Mouse (Mus musculus) telencephalon, adult 2 months (tissue): ENCODE measurements at regions not wholly inside any gene's neighbourhood (a gene's known extent, or its start where the extent isn't known, plus 50 kb on each side); places are given as distances from the start of the nearest gene placed in this dataset.
"Not testable (repeated sequence)": the region's sequence is repeated elsewhere in the genome, so short reads cannot be mapped to it uniquely, and the experiment has no call there.

ENCODE experiments used
- DNase-seq: peaks from one replicate; pipeline ENCODE4 v3.0.0-alpha.2; 2011; ENCODE audit warnings: low read depth, low spot score

DNA sequence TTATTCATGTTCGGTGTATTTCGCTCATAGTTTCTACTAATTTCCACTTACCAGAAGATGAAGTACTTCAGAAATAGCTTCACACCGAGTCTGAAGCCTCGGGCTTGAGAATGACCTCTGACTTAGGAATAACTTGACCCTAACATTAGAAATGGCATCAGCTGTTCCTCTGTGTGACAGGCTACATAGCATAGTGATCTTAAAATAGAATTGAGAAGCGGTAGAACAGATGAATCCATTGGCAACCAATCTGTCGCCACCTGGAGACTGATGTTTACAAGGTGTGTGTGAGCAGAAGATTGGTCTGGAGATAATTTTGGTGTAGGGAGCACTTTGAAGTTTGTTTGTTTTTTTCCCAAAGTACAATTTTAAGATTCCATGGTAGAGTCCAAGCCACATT, 60.9 kb upstream of the Ahi1 start:
- DNase-seq, result no peak

DNA sequence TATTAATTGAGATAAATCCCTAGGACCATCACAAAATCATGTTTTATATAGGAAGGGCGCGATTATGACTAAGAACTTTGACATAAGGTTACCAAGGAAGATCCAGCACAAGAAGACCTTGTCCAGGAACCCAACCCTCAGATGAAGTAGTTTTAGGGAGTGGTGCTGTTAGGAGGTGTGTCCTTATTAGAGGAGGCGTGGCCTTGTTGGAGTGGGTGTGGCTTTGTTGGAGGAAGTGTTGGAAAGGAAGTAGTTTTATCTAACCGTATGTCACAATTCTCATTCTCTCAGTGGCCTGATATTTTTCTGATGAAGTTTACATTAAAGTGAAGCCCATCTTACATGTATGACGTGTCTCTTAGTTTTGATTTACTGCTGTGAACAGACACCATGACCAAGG, 68.7 kb upstream of the Ahi1 start:
- no peak for DNase-seq

DNA sequence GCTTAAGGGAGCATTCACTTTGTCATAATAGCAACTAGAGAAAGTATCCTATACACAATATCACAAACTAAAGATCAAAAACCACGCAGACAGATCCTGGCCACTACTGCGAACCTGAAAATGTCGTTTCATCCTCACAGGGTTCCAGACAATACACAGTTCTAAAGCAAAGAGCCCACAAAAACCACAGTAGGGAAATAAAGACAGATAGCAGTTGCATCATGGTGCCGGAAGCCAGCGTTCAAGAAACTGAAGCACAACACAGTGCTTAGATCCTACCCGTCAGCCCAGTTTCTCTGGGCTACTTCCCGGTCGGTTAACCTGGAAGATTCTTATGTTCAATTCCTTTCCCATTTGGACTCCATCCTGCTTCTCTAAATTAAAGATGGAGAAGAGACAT, 69.7 kb upstream of the Ahi1 start:
- DNase-seq, result no peak

DNA sequence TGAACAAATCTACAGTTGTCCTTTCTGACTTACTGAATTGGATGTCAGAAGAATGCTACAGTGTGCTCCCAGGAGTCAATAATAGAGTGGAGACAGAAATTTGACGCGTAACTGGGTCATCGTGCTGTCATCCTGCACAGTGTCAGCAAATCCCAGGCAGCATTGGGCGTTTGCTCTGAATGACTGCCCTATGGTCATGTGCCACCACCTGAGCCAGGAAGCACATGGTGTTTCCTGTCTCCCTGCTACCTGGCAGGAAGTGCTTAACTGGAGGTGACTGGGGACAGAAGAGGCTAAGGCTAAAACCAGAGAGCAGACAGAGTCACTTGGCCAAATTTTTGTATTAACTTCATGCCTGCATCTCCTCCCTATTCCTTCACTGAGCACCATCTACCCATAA, 72.1 kb upstream of the Ahi1 start:
- DNase-seq, result no peak

DNA sequence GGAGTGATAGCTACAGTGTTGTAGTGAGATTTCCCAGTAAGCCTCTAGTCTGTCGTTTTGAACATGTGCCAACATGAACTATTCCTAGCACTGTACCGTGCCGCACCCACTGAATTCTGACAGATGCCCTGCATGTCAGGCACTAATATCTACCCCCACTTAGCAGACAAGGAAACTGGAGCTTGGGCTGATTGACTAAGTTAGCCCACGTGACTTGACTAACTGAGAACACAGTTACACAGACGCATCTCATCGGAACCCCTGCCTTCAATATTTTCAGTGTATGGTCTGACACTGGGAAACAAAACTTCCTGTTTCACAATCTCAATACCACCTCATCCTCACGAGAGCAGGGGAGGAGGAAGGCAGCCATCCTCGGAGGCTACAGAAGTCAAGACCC, 72.9 kb upstream of the Ahi1 start:
- DNase-seq, result no peak

DNA sequence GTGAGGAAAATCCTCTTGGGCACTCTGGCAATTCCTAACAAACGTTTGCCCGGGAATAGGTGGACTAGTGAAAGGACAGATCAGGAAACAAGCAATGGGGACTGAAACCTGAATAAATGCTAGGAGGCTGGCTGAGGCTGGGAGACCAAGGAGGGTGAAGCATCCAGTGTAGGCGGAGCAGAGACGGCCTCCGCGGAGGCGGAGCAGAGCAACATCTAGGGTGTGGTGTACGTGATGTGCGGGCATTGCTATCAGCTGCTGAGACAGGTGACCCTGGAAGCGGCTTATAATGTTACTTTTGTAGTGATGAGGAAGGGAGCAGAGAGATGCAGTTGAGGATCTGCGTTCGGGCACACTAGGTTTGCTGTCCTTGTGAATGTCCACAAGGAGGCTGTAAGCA, 85.3 kb upstream of the Ahi1 start:
- no peak for DNase-seq

DNA sequence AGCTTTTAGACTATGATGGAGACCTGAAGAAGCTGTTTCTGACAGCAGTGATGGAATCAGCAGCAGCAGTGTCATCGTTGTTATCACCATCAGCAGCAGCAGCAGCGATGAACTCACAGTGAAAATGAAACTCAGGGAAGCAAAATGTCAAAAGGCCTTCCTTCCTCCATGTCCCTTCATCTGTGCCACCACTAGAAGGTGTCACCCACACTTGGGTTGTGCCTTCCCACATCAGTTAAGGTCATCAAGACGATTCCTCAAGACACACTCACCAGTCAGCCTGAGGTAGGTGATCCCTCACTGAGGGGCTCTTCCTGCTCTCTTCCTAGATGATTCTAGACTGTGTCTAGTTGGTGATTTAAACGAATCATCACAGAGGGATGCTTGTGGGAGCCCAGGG, 87.3 kb upstream of the Ahi1 start:
- no peak for DNase-seq

DNA sequence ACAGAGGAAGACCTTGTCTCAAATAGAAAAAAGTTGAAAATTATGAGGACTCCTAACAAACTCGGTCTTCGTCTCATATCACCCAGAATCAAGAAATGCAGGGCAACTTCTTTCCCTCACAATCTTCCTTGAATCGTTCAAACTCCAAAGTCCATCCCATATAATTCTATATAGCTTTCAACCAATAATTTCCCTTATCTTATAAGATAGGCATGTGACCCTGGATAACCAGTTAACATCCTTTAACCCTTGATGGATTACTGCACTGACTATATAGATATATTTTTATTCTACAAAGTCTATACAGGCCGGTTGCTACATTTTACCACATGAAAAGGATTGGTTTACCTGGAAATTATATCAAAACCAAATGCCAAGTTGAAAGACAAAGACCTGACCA, 94.9 kb upstream of the Ahi1 start:
- DNase-seq, result no peak

DNA sequence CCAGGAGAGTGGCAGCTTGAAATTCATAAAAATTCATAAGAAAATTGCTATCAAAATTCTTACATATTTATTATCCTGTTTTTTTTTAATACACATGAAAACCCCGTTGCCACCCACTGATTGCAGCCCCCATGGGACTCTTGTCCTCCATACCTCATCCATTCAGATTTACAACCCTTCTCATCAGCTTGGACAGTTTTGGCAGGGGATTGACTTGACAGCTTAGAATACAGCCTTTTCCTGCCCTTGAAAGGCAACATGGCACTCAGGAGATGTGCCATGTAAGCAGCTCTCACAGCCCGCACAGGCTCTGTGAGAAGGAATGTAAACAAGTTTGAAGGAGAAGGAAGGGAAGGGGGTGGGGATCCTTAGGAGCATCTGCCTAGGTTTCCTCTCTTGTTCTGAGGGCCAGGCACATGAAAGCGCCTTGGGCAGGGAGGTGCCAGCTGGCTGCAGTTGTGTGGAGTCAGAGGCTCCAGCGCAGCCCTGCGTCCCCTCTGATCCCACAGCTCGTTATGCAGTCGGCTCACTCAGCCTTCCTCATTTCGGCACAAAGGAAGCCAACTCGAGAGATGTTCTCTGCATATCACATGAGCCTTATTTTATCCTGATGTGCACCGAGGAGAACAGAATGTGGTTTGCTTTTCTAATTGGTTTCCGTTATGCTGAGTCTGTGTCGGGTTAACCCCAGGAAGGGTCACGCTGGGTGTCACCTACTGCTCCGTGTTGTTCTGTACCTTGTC, 97.6 kb upstream of the Ahi1 start:
- DNase-seq, result peak; percentile 29

DNA sequence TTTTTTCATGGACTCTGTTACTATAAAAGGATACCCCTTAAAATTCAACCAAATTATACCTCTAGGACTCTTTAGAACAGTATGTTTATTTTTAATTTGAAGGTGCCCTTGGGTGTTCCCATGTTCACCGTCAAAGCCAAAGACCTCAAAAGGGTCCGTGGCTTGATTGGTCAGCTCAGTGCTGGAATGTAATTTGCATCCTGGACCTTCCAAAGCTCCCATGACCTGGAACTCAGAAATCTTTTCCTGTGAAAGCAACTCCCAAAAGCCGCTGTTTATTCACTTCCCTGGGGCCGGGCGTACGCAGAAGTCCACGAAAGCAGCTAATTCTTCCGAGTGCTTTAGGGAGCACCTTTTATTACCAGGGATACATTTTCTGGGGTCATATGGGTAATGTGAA, 105.1 kb upstream of the Ahi1 start:
- no peak for DNase-seq

DNA sequence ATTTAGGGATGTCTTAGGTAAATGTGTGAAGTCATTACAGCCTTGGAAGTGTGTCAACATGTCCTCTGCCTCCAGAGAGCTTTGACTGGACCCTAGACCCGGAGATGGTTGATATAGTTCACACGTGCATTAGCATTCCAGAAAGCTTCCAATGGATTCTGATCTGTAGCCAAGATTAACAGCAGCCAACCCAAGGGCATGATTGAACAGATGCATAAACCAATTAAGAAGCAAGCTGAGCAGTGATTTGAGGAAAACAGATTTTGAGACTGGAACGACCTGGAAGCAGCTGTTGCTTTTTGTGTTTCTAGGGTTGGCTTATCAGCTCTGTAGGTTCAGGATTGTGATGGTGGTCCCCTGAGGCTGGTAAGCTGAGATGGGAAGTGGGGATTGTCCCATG, 109.1 kb upstream of the Ahi1 start:
- DNase-seq, result no peak

DNA sequence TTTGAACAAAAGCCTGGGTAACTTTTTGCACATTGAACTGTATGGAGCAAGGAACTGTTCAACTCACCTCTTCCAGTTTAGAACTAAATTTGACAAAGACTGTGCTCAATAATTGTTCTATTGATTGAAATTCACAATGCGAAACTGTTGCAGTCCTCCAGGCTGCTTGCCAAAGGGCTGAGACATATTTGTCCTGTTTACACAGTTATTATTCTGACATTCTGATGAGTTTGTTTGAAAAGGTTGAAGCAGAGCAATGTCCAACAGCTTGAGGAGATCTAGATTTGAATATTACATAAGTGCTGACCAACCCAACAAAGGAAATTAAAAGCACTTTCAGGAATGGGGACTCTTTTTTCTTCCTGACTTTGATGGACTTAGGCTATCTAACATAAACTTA, 110.2 kb upstream of the Ahi1 start:
- no peak for DNase-seq

DNA sequence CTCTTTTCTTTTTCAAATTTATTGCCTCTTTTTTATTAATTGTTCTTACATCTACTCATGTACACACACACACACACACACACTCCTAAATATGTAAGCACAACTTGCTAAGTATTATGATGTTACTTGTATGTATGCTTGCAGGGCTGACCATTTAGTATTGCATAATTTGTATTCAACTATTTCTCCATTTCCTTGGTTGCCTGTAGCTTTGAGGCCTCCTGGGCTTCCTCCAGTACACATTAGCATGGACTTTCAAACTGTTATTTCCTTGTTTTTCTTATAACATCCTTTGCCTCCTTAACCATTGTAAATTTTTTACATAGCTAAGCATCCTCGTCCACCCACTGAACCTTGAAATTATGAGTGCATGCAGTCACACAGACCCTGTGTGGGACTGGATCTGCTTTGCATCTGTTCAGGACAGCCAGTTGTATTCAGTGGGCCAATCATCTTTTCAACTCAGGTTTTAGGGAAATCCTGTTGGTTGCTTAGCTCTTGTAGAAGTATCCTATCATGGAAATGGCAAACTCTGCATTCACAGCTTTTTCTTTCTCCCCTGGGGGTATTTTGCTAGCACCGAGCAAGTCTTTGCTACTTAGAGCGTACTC, 110.8 kb upstream of the Ahi1 start:
- no peak for DNase-seq

DNA sequence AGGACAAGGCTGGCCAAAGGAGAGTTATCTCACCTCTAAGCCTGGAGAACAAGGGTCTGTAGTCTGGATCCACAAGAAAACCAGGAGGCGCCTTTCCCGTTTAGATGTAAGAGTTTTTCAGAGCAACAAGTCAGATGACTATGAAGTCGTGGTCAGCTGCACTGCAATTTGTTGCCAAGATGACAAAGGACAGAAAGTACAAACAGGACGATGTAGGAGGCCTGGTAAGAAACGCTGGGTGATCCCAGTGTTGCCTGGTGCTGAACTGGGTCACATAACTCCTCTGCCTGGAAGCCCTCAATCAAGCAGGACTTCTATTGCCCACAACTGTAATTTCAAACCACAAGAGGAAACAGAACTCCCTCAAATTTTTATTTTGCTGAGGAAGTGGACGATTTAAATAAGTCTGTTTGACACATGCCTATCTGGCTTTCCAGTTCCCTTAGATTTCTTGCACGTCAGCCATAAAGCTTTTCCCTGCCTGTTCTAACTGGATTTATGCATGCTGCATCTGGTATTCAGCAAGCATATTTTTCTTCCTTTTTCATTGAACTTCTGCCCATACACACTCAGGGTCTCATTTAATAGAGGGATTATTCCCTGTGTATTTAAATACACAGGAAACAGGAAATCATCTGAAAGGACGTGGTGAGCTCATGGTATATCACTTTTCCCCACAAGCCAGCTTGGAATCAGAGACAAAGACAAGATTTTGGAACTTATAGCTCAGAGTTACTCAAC, 113.5 kb upstream of the Ahi1 start:
- DNase-seq, result no peak

DNA sequence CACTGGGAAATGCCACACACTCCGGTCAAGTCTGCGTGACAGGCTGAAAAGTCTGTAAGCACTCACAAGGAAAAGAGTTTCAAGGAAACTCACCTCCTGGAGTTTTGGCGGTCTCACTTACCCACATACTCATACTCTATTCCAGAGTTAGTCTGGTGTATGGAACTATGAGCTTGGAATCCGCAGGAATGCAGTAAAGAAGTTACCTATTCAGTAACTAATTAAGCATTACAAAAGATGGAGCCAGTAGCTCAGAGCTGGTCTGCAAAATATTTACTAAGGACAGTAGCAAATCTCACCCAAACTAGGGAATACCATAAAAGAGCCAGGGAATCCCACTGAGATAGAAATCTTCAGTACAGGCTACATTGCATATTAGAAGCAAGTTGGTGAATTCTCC, 111.9 kb upstream of the Pde7b start:
- not testable (repeated sequence) for DNase-seq

DNA sequence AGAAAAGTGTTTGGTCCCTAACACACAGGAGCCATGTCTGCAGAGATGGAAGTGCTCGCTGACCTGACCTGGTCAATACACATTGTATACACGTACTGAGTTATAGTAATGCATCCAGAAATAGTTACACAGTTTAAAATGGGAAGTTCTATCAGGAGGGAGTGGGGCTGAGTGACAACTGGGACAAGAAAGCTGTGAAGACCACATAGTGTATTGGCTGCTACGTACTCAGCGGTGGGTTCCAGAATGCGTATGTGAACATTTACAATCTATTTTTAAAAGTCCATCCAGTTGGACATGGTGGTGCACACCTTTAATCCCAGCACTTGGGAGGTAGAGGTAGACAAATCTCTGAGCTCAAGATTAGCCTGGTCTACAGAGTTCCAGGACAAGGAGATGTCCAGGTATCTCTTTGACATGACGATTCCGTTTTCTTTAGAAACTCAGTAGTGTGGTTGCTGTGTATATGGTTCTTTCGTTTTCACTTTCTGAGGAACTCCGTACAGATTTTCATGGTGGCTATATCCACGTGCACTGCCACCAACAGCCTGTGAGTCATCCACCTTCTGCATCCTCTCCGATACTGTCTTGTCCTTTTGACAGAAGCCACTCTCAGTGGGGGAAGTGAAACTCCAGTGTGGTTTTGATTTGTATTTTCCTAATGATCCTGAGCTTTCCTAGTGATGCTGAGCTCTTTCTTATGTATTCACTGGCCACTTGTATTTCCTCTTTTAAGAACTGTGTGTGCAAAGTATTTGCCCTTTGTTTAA, 110.1 kb upstream of the Pde7b start:
- no peak for DNase-seq

DNA sequence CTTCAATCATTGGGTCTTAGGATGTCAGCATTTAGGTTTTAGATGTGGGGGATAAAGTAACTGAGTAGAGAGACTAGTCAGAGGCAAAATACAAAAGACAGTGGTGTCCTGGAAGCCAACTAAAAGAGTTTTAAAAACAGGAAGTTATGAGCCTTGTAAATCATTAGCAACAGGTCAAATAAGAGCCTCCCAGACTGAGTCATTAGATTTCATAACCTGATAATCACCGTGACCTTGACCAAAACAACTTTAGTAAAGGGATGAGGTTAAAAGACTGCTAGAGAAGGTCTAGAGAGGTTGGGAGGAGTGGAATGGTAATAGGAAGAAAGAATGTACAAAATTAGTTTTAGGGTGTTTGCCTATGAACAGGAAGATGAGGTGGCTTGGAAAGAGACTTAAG, 103.4 kb upstream of the Pde7b start:
- no peak for DNase-seq

DNA sequence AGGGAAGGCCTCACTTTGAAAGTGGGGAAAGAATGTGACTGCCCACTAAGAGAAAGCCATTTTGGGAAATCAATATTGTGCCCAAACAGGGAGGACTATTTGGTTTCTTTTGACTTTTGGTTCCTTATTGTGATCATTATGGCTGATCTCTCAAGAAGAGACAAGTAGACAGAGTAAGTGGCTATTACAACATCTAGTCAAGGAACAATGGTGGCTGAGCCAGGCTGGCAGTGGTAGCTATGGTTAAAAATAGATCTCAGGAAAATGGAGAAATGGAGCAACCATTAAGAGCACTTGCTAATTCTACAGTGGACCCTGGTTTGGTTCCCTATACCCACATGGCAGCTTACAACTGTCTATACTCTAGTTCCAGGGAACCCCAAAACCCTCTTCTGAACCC, 102.6 kb upstream of the Pde7b start:
- no peak for DNase-seq

DNA sequence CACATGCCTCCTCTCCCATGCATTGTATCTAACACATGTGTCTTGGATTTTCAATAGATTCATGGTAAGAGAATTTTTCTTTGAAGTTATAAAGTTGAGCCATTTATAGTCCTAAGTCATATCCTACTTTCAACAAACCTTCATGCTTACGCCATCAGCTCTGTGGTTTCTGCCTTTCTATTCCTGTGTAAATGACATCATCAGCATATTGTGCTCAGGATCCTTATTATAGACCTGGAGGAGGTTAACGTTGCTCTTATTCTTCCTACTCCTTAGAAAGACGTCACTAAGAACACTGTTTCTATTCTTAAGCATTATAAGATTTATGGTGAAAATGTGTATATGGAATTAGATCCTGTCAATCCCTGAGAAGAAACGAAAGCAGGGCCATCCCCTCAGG, 93.7 kb upstream of the Pde7b start:
- DNase-seq, result peak; percentile 63

DNA sequence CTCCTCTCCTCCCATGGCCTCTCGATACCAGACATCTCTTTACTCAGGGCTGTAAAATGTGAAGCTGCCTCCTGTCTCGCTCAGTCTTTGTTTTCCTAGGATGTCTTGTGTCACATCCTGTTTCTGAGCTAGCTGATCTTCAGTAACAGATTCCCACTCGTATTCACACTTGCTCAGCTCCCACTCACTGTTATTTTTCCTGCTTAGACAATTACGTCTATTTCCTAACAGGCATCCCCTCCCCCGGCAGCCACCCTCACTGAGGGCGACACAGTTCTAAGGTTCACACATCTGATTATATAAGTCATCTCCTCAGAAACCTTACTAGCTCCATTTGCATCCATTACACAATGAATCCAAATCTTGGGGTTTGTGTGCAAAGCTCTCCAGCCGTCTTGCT, 74.9 kb upstream of the Pde7b start:
- peak; percentile 82 for DNase-seq

DNA sequence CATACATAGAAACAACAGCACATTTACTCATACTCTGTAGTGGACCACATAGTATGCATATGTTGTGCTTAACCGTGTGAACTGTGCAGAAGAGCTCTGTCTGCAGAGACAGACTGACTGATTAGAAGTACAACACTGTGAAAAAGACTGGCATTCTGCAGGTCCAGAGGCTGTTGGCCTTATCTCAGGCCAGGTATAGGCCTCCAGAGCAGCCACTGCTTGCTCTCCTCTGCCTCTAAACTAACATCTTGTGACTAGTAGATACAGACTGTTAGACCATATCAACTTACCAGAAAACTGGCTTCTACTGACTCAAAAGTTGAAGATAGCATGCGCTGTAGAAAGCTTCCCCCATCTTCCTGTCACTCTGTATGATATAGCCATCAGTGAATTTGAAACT, 73.5 kb upstream of the Pde7b start:
- no peak for DNase-seq

DNA sequence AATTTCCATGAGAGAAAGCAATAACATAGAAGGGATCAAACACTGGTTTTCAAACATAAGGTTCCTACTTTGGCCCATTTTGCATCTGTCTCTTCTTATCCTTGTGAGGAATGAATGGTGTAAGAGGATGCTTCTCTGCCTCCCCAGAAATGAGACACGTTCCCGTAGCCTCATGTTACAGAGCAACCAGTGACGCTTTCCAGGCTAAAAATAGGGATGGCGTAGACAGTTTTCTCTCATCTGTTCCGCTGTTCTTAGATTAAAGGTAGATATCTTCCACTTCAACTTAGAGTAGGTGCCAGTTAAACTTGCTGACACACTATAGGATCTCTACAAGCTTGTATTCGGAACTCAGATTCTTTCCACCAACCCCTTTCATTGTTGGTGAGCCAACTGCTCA, 69.1 kb upstream of the Pde7b start:
- DNase-seq, result no peak
